Mouse (Mus musculus) liver, adult 2 months (tissue): ENCODE data around the gene Cntfr.
"Not testable (repeated sequence)": the region's sequence is repeated elsewhere in the genome, so short reads cannot be mapped to it uniquely, and the experiment has no call there.

Experiments
- CTCF ChIP-seq: fragments of 200-500 bp; IDR thresholded peaks from 2 replicates; pipeline ENCODE4 v1.5.1; 2011; ENCODE audit warnings: low read depth, low read length, control low read depth
- POLR2A ChIP-seq: fragments of 200-500 bp; IDR thresholded peaks from 2 replicates; pipeline ENCODE4 v1.6.1; 2011; ENCODE audit warnings: low read length, control low read depth; ENCODE audit not compliant: insufficient read depth; ENCODE audit errors: extremely low read depth

DNA sequence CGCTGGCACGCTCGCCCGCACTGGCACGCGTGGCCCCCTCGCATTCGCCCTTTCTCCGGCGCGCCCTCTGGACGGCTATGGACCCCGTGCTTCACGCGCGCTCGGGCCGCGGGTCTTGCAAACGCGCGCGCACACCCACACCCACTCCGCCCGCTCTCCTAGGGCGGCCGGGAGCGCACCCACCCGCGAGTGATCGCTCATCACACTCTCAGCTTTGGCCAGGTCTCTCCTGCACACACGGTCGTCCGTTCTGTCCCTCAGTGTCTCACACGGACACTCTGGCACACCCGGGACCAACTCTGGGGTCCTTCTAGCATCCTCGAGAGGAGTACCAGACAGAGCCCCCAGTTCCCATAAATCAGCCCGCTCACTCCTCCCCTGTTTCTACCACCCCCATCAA lies 1.1 kb downstream of the Cntfr start:
- not testable (repeated sequence) for TF ChIP-seq CTCF, POLR2A
